Mouse (Mus musculus) intestine, postnatal 0 days (tissue): Measurements from ENCODE around the gene Zfp318. TPM values are rescaled to one million over a fixed set of nuclear protein-coding genes. Genes with fewer than 3 reads are reported as not detected.

Source experiments
- ATAC-seq: fragments of 200-750 bp; cut with Nextera tagmentation; 2 replicates; pipeline ENCODE4 v1.8.0; 2017; ENCODE audit warnings: mild to moderate bottlenecking, moderate TSS enrichment, moderate library complexity
- H3K27ac ChIP-seq: fragments of 300-500 bp; sonication (generic); 2 replicates; pipeline ENCODE4 v1.5.1; 2014; ENCODE audit warnings: mild to moderate bottlenecking, low read depth, low read length, moderate library complexity
- H3K27me3 ChIP-seq: fragments of 300-500 bp; sonication (generic); replicated peaks from 2 replicates; pipeline ENCODE4 v1.6.1; 2014; ENCODE audit warnings: low read length, mixed read lengths; ENCODE audit not compliant: control insufficient read depth, insufficient read depth
- H3K36me3 ChIP-seq: fragments of 300-500 bp; sonication (generic); 2 replicates; pipeline ENCODE4 v1.6.1; 2014; ENCODE audit warnings: mild to moderate bottlenecking, moderate library complexity; ENCODE audit not compliant: control insufficient read depth, insufficient read depth
- H3K4me1 ChIP-seq: fragments of 300-500 bp; sonication (generic); replicated peaks from 2 replicates; pipeline ENCODE4 v1.6.1; 2014; ENCODE audit warnings: antibody characterized with exemption, low read length, mixed read lengths; ENCODE audit not compliant: control insufficient read depth, insufficient read depth
- H3K4me2 ChIP-seq: fragments of 300-500 bp; sonication (generic); replicated peaks from 2 replicates; pipeline ENCODE4 v1.6.1; 2014; ENCODE audit warnings: low read depth, mild to moderate bottlenecking, moderate library complexity
- H3K4me3 ChIP-seq: fragments of 300-500 bp; sonication (generic); 2 replicates; pipeline ENCODE4 v1.5.1; 2014; ENCODE audit warnings: low read depth, low read length
- H3K9ac ChIP-seq: fragments of 300-500 bp; sonication (generic); 2 replicates; pipeline ENCODE4 v1.6.1; 2014; ENCODE audit warnings: mild to moderate bottlenecking, low read depth, low read length
- H3K9me3 ChIP-seq: fragments of 300-500 bp; sonication (generic); 2 replicates; pipeline ENCODE4 v1.6.1; 2016; ENCODE audit warnings: mixed run types; ENCODE audit not compliant: control insufficient read depth
- CTCF ChIP-seq: sonication (generic); IDR thresholded peaks from 2 replicates; pipeline ENCODE4 v1.5.1; 2016; ENCODE audit warnings: low read depth, mild to moderate bottlenecking, control low read depth, antibody characterized with exemption, moderate library complexity
- WGBS: fragments of 180-500 bp; shearing (Covaris S2); extraction: QIAGEN DNeasy Blood & Tissue Kit; methylation state at CpG from one replicate; pipeline ENCODE4 v1.1.7; 2014; 5-methylcytosine and 5-hydroxymethylcytosine counted together
- polyA plus RNA-seq: library from polyadenylated mRNA; unstranded; fragments of >200 nt; fragmentation: Nextera tagmentation; extraction: Ambion mirVana; gene quantifications from 2 replicates; pipeline ENCODE4 v1.2.1, GENCODE M21; 2015

Gene Zfp318
- polyA plus RNA-seq, result 2.2 and 3.8 TPM in 2 replicates

GRCm38 (mm10) chr17:46383294-46384060 lies at the start of gene Zfp318:
TSS of gene Zfp318 (plus strand) at chr17:46383731.
- Histone ChIP-seq H3K36me3 (no peaks in the 10 kb centered on the region; the same call in none of the 2 replicates), H3K4me3 (peak within 1 kb of the TSS; percentile 94), H3K9me3 (no peaks in the 10 kb centered on the region), H3K4me2 (peak within 1 kb of the TSS; percentile 98), H3K4me1 (no peaks in the 10 kb centered on the region), H3K27me3 (no peaks in the 10 kb centered on the region), H3K9ac (peak within 1 kb of the TSS; percentile 84), H3K27ac (peak within 1 kb of the TSS; percentile 76)
- peak; percentile 98 for ATAC-seq
- WGBS, result under 1% methylated on average over 79 of the region's 105 CpGs
- peak; percentile 21; the same call in 1 of the 2 replicates for TF ChIP-seq CTCF

- WGBS, result 23% methylated on average over 5 of the region's 5 CpGs
- no peak for ATAC-seq
- 0 out of 2 replicates have a peak, but pooled peaks cover 4% of the 10 kb centered on the region for H3K9me3 ChIP-seq
- no peak overlapping the region for H3K4me2 ChIP-seq
- no peak overlapping the region for H3K27ac ChIP-seq
- H3K27me3 ChIP-seq, result no peaks in the 10 kb centered on the region
- no peaks in the 10 kb centered on the region for H3K4me1 ChIP-seq
- H3K36me3 ChIP-seq, result no peaks in the 10 kb centered on the region
- peak; percentile 63 for TF ChIP-seq CTCF
- no peak overlapping the region for H3K9ac ChIP-seq
- no peak overlapping the region for H3K4me3 ChIP-seq
Observed at GRCm38 (mm10) chr17:46336475-46336874, 47.1 kb upstream of the Zfp318 start.

GRCm38 (mm10) chr17:46341208-46341607 lies 42.3 kb upstream of the Zfp318 start:
- 75% methylated on average over 7 of the region's 7 CpGs for WGBS
- H3K27me3 ChIP-seq, result no peaks in the 10 kb centered on the region
- H3K36me3 ChIP-seq, result no peaks in the 10 kb centered on the region
- peaks cover 8% of the 10 kb centered on the region; the same call in 1 of the 2 replicates for H3K9me3 ChIP-seq
- ATAC-seq, result no peak
- no peak overlapping the region for H3K27ac ChIP-seq
- H3K4me2 ChIP-seq, result no peak overlapping the region
- no peak overlapping the region for H3K9ac ChIP-seq
- no peaks in the 10 kb centered on the region for H3K4me1 ChIP-seq
- TF ChIP-seq CTCF, result no peak
- no peak overlapping the region for H3K4me3 ChIP-seq

- H3K4me2 ChIP-seq, result no peak overlapping the region
- H3K9ac ChIP-seq, result no peak overlapping the region
- H3K4me3 ChIP-seq, result no peak overlapping the region
- H3K36me3 ChIP-seq, result no peaks in the 10 kb centered on the region
- WGBS, result 82% methylated on average over 8 of the region's 8 CpGs
- no peaks in the 10 kb centered on the region for H3K27me3 ChIP-seq
- no peak for ATAC-seq
- H3K4me1 ChIP-seq, result no peaks in the 10 kb centered on the region
- no peak overlapping the region for H3K27ac ChIP-seq
- H3K9me3 ChIP-seq, result peaks cover 5% of the 10 kb centered on the region; the same call in 1 of the 2 replicates
- no peak for TF ChIP-seq CTCF
Observed at GRCm38 (mm10) chr17:46351026-46351700, 32.4 kb upstream of the Zfp318 start.

GRCm38 (mm10) chr17:46371783-46372182 lies 11.7 kb upstream of the Zfp318 start:
- H3K4me3 ChIP-seq, result no peak overlapping the region
- no peaks in the 10 kb centered on the region for H3K9me3 ChIP-seq
- H3K9ac ChIP-seq, result no peak overlapping the region
- peak; percentile 68 for TF ChIP-seq CTCF
- H3K36me3 ChIP-seq, result no peaks in the 10 kb centered on the region
- no peaks in the 10 kb centered on the region for H3K4me1 ChIP-seq
- no peak for ATAC-seq
- no peak overlapping the region for H3K27ac ChIP-seq
- H3K27me3 ChIP-seq, result no peaks in the 10 kb centered on the region
- 69% methylated on average over 3 of the region's 3 CpGs for WGBS
- H3K4me2 ChIP-seq, result no peak overlapping the region

GRCm38 (mm10) chr17:46378564-46378963 lies 5.0 kb upstream of the Zfp318 start:
- no peak for ATAC-seq
- Histone ChIP-seq H3K4me3 (no peak overlapping the region), H3K4me2 (no peak overlapping the region), H3K36me3 (no peaks in the 10 kb centered on the region), H3K27me3 (no peaks in the 10 kb centered on the region), H3K9ac (no peak overlapping the region), H3K9me3 (no peaks in the 10 kb centered on the region), H3K27ac (no peak overlapping the region), H3K4me1 (no peaks in the 10 kb centered on the region)
- TF ChIP-seq CTCF, result no peak
- WGBS, result 93% methylated on average over 3 of the region's 3 CpGs
